Mouse (Mus musculus) kidney, adult 2 months (tissue): Measurements from ENCODE around the gene Nfia.

ENCODE experiments used
- CTCF ChIP-seq: fragments of 200-500 bp; conservative IDR thresholded peaks from 2 replicates; pipeline ENCODE4 v1.5.1; 2011; ENCODE audit warnings: low read depth, mild to moderate bottlenecking, control low read depth, low read length, moderate library complexity, mixed read lengths; ENCODE audit not compliant: insufficient read depth, insufficient read length
- POLR2A ChIP-seq: fragments of 200-500 bp; IDR thresholded peaks from one replicate; pipeline ENCODE4 v1.6.1; 2011; ENCODE audit warnings: low read depth, low read length, control low read depth

GRCm38 (mm10) chr4:97777081-97777705 lies 4.7 kb downstream of the Nfia start:
- TF ChIP-seq POLR2A (no peak), CTCF (no peak)
